Mouse (Mus musculus) lung, adult 18-20 months (tissue): ENCODE measurements around the gene Sertm1.

Experiments used
- DNase-seq, 2 experiments: peaks; one replicate each; pipeline ENCODE4 v3.0.0; 2022; ENCODE audit warnings: mixed read lengths in 2 of 2

The Sertm1 gene

GRCm38 (mm10) chr3:54915643-54916071, at the start of gene Sertm1:
Gene Sertm1, minus strand, starts transcription at chr3:54915887.
- no peak for DNase-seq

DNA sequence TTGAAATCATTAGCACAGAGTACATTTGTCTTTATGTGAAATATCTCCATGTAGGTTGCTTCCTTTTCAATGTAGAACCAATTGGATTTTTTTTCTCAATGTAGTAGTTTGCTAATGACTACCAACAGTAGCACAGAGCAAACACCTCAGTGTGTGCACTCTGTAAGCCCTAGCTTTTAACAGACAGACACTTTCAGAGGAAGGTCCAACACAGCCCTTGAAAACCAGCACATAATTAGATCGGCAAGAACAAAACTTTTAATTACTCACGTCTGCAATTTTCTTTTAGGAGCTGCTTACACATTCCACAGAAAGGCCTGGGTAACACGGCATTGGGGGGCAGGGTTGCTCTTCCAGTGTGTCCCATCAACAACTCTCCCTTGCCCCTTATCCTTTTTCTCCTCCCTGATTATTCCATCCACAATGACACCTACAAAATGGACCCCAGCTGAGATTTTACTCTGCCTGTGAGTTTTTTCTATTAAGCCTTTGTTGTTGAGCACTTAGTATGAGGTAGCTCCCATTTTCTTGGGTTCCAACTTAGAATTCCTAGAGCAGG, 49.3 kb upstream of the Sertm1 start:
- no peak for DNase-seq

- no peak for DNase-seq
Observed at GRCm38 (mm10) chr3:54943067-54943810, 27.6 kb upstream of the Sertm1 start.

- DNase-seq: no peak
Observed at GRCm38 (mm10) chr3:54934535-54934934, 18.8 kb upstream of the Sertm1 start.

DNA sequence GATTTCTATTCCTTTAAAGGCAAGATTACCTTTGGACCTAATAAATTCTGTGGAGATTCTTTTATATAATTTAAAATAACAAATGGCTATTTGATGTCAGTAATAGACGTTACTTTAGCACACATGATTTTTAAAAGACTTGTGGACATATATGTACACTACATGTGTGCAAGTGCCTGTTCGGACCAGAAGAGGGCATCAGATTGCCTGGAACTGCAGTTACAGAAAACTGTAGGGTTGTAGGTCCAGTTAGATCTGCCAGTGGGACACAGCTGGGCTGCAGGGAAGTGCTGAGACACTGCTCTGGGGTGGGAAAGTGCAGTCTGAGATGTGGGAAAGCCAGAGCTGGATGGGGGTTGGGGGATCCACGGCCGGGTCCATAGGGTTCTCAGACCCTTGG, 16.9 kb upstream of the Sertm1 start:
- DNase-seq: no peak

DNA sequence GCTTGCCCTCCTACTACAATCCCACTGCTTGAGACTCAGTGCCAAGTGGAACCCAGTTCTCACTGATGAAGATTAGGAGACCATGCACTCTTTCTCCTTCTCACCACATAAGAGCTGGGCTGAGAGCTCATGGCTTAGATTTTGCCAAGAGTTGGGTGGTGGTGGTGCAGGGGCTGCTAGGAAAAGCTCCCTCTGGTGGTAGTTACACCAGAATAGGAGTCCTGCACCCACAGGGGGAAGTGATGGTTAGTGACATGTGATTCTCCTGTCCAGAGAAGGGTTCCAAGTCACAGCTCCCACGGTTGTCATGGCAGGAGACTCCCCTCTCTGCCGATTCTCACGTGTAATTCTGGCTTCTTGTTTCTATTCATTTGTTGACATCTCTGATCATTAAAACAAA, 4.7 kb upstream of the Sertm1 start:
- no peak for DNase-seq

DNA sequence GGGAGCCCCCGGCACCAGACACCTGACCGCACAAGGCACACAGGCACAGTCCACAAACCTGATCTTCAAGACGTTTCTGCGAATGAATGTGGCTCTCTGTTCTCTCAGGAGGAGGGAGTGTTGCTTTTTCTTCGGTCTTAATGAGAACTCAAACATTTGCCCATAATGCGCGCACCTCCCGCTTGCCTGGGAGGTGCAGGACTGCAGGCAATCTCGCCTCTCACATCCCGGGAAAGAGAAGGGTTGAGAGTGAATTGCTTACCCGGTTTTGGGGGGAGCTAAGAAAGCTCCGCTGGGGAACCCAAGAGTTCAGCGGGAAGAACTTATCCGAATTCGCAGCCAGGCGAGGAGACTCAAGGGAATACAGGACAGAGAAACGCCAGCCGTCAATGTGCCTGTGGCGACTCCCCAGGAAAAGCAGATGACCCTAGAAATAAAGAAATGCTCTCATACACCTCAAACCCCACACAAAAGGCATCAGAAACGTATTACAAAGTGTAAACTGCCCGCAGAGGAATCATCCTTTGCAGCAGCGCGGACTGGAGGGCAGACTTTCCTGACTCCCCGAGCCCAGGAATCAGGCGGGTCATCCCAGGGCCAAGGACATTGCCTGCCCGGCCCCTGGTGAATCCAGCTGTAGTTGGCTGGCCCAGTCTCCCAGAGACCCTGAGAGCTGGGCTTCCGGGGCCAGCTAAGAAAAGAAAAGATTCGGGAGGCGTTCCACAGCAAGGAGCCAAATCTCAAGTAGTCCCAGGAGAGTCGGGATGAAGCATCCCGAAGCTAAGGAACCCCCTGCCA, 643 bp downstream of the Sertm1 start:
- no peak for DNase-seq

DNA sequence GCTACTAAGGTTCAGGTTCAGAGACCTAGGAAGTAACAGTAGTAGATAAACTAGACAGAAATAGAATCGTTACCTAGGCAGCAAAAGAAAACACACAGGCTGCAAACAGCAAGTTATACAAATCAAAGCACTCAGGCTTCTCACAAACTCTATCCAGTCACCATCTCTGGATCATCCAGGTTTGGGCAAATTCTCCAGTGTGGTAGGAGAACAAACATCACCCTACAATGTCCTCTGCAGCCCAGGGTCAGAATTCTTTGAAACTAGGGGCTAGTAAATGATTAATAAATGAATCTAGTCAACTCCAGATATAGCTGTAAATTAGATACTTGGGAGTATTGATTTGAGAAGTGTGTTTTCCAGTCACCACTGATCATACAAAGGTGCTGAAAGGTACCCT, 6.8 kb downstream of the Sertm1 start:
- DNase-seq: no peak

- DNase-seq: no peak
Observed at GRCm38 (mm10) chr3:54897974-54898373, 17.7 kb downstream of the Sertm1 start.

DNA sequence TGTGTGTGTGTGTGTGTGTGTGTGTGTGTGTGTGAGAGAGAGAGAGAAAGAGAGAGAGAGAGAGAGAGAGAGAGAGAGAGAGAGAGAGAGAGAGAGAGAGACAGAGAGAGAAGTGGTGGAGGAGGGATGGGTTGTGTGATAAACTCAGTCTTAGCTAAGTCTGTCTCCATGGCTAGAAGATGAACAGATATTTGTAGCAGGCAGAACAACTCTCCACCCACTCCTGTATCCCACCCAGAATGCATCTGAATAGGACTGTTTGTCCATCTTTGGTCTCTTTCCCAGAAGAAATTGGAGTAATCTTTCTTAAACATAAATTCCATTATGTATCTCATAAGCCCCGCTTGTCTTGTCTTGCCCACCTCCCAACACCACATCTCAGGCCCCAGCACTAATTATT, 20.8 kb downstream of the Sertm1 start:
- DNase-seq: no peak

DNA sequence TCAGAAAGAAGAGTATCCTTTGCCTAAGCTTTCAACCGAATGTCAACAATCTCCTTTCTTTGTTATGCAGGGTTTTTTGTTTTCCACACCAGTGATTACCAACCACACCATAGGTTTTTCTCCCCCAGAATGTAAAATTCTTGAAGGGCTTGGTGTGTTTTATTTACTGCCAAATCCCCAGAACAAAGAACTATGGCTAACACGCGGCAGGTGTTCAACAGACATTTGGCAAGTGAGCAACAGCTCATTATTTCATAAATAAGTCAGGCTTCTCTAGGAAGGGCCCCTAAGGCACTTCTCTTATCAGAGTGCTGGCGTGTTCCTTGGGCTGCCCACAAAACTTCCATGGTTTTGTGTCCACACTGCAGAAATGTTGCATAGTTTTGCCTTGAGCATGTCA, 23.5 kb downstream of the Sertm1 start:
- no peak for DNase-seq

DNA sequence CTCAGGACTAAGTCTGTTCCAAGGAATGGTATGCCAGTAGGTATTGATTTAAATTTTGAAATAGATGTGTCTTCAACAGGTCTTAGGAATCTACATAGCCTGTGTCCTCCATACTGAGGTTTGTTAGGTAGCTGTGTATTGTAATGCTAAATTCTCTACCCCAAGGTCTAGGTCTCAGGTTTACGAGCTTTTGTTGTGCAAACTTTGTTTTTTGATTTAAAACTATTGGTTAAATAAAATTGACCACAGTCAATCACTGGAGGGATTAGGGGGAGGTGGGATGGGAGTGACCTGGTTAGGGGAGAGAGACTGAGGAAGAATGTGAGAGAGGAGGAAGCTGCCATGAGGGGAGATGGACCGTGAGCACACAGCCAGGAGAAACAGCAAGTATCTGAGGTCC, 29.2 kb downstream of the Sertm1 start:
- no peak for DNase-seq
